ENCODE assay signal across 7 mouse cellular contexts in genomic region chr3:90080498-90080863, GRCm38 (mm10). TPM values are rescaled to one million over a fixed set of nuclear protein-coding genes. Genes with fewer than 3 reads are reported as not detected.
A peak's percentile ranks its signal among the peaks of the same experiment; 100 is the strongest.
DNase-seq lines count a peak whose midpoint lies in the region; ATAC-seq and TF ChIP-seq lines count a peak whose summit lies in the region.

No protein-coding gene starts in this region.

- no peak for TF ChIP-seq EP300 in stomach, postnatal 0 days (optimal IDR thresholded peaks at IDR 0.05)

- no peaks in the 10 kb centered on the region for H3K9me3 ChIP-seq in neural tube, embryonic 11.5 days (ENCODE audit: control insufficient read depth, low read length)
- no peaks in the 10 kb centered on the region for H3K9me3 ChIP-seq in forebrain, embryonic 10.5 days
- H3K9me3 ChIP-seq in limb, embryonic 15.5 days: no peaks in the 10 kb centered on the region
- no peaks in the 10 kb centered on the region for H3K9me3 ChIP-seq in stomach, postnatal 0 days (ENCODE audit: control insufficient read depth, low read length)

- no peaks in the 10 kb centered on the region for H3K36me3 ChIP-seq in neural tube, embryonic 11.5 days (ENCODE audit: control insufficient read depth, insufficient read depth, low read length)
- H3K36me3 ChIP-seq in forebrain, embryonic 10.5 days (replicated peaks): peaks cover 41% of the 10 kb centered on the region
- H3K36me3 ChIP-seq in limb, embryonic 15.5 days: 0 out of 2 replicates have a peak, but pooled peaks cover 3% of the 10 kb centered on the region
- no peaks in the 10 kb centered on the region for H3K36me3 ChIP-seq in stomach, postnatal 0 days (ENCODE audit: control insufficient read depth, insufficient read depth, low read length)

- no peak for TF ChIP-seq CTCF in stomach, postnatal 0 days (IDR thresholded peaks at IDR 0.05; ENCODE audit: low read depth)

- H3K4me2 ChIP-seq in neural tube, embryonic 11.5 days (ENCODE audit: low read depth): peak overlapping the region; percentile 87
- H3K4me2 ChIP-seq in limb, embryonic 15.5 days: peak overlapping the region; percentile 70
- H3K4me2 ChIP-seq in stomach, postnatal 0 days (replicated peaks; ENCODE audit: low read depth): peak overlapping the region; percentile 64

- H3K9ac ChIP-seq in neural tube, embryonic 11.5 days (ENCODE audit: low read length): peak overlapping the region; percentile 88
- peak overlapping the region; percentile 84 for H3K9ac ChIP-seq in limb, embryonic 15.5 days
- H3K9ac ChIP-seq in stomach, postnatal 0 days (ENCODE audit: low read length): peak overlapping the region; percentile 86

- peak overlapping the region; percentile 80; the same call in 1 of the 2 replicates for H3K27ac ChIP-seq in neural tube, embryonic 11.5 days (ENCODE audit: low read depth, low read length)
- H3K27ac ChIP-seq in forebrain, embryonic 10.5 days: peak overlapping the region; percentile 94
- H3K27ac ChIP-seq in limb, embryonic 15.5 days: peak overlapping the region; percentile 99
- H3K27ac ChIP-seq in stomach, postnatal 0 days (replicated peaks): peak overlapping the region; percentile 99

- H3K4me1 ChIP-seq in neural tube, embryonic 11.5 days (ENCODE audit: control insufficient read depth, insufficient read depth, low read length): peaks cover 14% of the 10 kb centered on the region
- H3K4me1 ChIP-seq in forebrain, embryonic 10.5 days: peaks cover 67% of the 10 kb centered on the region
- peaks cover 53% of the 10 kb centered on the region for H3K4me1 ChIP-seq in limb, embryonic 15.5 days
- peaks cover 12% of the 10 kb centered on the region for H3K4me1 ChIP-seq in stomach, postnatal 0 days (replicated peaks; ENCODE audit: control insufficient read depth, insufficient read depth)

- H3K27me3 ChIP-seq in neural tube, embryonic 11.5 days (ENCODE audit: control insufficient read depth, insufficient read depth, low read length): no peaks in the 10 kb centered on the region
- H3K27me3 ChIP-seq in forebrain, embryonic 10.5 days (ENCODE audit: poor library complexity, severe bottlenecking): no peaks in the 10 kb centered on the region
- no peaks in the 10 kb centered on the region for H3K27me3 ChIP-seq in limb, embryonic 15.5 days
- no peaks in the 10 kb centered on the region for H3K27me3 ChIP-seq in stomach, postnatal 0 days (ENCODE audit: control insufficient read depth, insufficient read depth, low read length)

- 4% methylated on average over 6 of the region's 6 CpGs for WGBS in neural tube, embryonic 11.5 days
- WGBS in forebrain, embryonic 10.5 days: under 1% methylated on average over 6 of the region's 6 CpGs
- 0% methylated on average over 6 of the region's 6 CpGs for WGBS in limb, embryonic 15.5 days
- 0% methylated on average over 6 of the region's 6 CpGs for WGBS in stomach, postnatal 0 days

- no peak for DNase-seq in neural tube, embryonic 11.5 days (ENCODE audit: low spot score)
- no peak for DNase-seq in neural tube, embryonic 10.5 days (ENCODE audit: extremely low spot score, low spot score)
- DNase-seq in forebrain, embryonic 10.5 days (ENCODE audit: extremely low spot score, low spot score): no peak
- DNase-seq in stomach, postnatal 0 days (ENCODE audit: low spot score): no peak
- DNase-seq in layer of hippocampus, adult 11-12 months (ENCODE audit: low spot score): no peak
- DNase-seq in kidney, adult 8-10 months: no peak

- no peak for ATAC-seq in neural tube, embryonic 11.5 days (ENCODE audit: insufficient read depth, low FRiP score, low TSS enrichment)
- no peak for ATAC-seq in limb, embryonic 15.5 days (ENCODE audit: insufficient number of reproducible peaks, low FRiP score, low TSS enrichment, low read depth)
- ATAC-seq in stomach, postnatal 0 days (ENCODE audit: low FRiP score, low TSS enrichment): no peak

- peak overlapping the region; percentile 91 for H3K4me3 ChIP-seq in neural tube, embryonic 11.5 days (ENCODE audit: low read depth, low read length)
- H3K4me3 ChIP-seq in forebrain, embryonic 10.5 days: peak overlapping the region; percentile 88
- peak overlapping the region; percentile 78 for H3K4me3 ChIP-seq in limb, embryonic 15.5 days
- H3K4me3 ChIP-seq in stomach, postnatal 0 days (ENCODE audit: low read depth, low read length): peak overlapping the region; percentile 83

RNA-seq across cellular contexts. Expression of gene Tpm3, which starts 8.0 kb away (rescaled TPM):
- polyA plus RNA-seq in neural tube, embryonic 11.5 days (2014; fragmentation: Nextera tagmentation; extraction: Ambion mirVana): 509 and 535 TPM in 2 replicates
- polyA plus RNA-seq in forebrain, embryonic 10.5 days (2016; fragmentation: Nextera tagmentation; extraction: Ambion mirVana): 579 and 590 TPM in 2 replicates
- polyA plus RNA-seq in limb, embryonic 15.5 days (2015; fragmentation: Nextera tagmentation; extraction: Ambion mirVana): 474 and 545 TPM in 2 replicates
- 327 TPM in 2 replicates for polyA plus RNA-seq in stomach, postnatal 0 days (2015; fragmentation: Nextera tagmentation; extraction: Ambion mirVana)

RNA-seq across cellular contexts. Expression of gene Nup210l, which starts 23.5 kb away (rescaled TPM):
- polyA plus RNA-seq in neural tube, embryonic 11.5 days (2014; fragmentation: Nextera tagmentation; extraction: Ambion mirVana): 0.41 and 0.66 TPM in 2 replicates
- 0.61 and 0.64 TPM in 2 replicates for polyA plus RNA-seq in forebrain, embryonic 10.5 days (2016; fragmentation: Nextera tagmentation; extraction: Ambion mirVana)
- 0.28 and 0.30 TPM in 2 replicates for polyA plus RNA-seq in limb, embryonic 15.5 days (2015; fragmentation: Nextera tagmentation; extraction: Ambion mirVana)
- 0.05 and 0.06 TPM in 2 replicates for polyA plus RNA-seq in stomach, postnatal 0 days (2015; fragmentation: Nextera tagmentation; extraction: Ambion mirVana)

RNA-seq across cellular contexts. Expression of gene Ubap2l, which starts 28.1 kb away (rescaled TPM):
- polyA plus RNA-seq in neural tube, embryonic 11.5 days (2014; fragmentation: Nextera tagmentation; extraction: Ambion mirVana): 206 and 208 TPM in 2 replicates
- 220 and 222 TPM in 2 replicates for polyA plus RNA-seq in forebrain, embryonic 10.5 days (2016; fragmentation: Nextera tagmentation; extraction: Ambion mirVana)
- polyA plus RNA-seq in limb, embryonic 15.5 days (2015; fragmentation: Nextera tagmentation; extraction: Ambion mirVana): 172 and 174 TPM in 2 replicates
- polyA plus RNA-seq in stomach, postnatal 0 days (2015; fragmentation: Nextera tagmentation; extraction: Ambion mirVana): 75.2 and 80.4 TPM in 2 replicates

RNA-seq across cellular contexts. Expression of gene 4933434E20Rik, which starts 29.0 kb away (rescaled TPM):
- polyA plus RNA-seq in neural tube, embryonic 11.5 days (2014; fragmentation: Nextera tagmentation; extraction: Ambion mirVana): 197 TPM in 2 replicates
- 210 and 216 TPM in 2 replicates for polyA plus RNA-seq in forebrain, embryonic 10.5 days (2016; fragmentation: Nextera tagmentation; extraction: Ambion mirVana)
- 126 and 140 TPM in 2 replicates for polyA plus RNA-seq in limb, embryonic 15.5 days (2015; fragmentation: Nextera tagmentation; extraction: Ambion mirVana)
- polyA plus RNA-seq in stomach, postnatal 0 days (2015; fragmentation: Nextera tagmentation; extraction: Ambion mirVana): 109 and 115 TPM in 2 replicates
